Mouse (Mus musculus) embryo, embryonic 10.5 days (tissue): ENCODE measurements around the gene Lrrfip1.
A peak's percentile ranks its signal among the peaks of the same experiment; 100 is the strongest.

Experiments used
- DNase-seq: peaks from one replicate; pipeline ENCODE4 v3.0.0-alpha.2; 2015; ENCODE audit warnings: low spot score

The Lrrfip1 gene

DNA sequence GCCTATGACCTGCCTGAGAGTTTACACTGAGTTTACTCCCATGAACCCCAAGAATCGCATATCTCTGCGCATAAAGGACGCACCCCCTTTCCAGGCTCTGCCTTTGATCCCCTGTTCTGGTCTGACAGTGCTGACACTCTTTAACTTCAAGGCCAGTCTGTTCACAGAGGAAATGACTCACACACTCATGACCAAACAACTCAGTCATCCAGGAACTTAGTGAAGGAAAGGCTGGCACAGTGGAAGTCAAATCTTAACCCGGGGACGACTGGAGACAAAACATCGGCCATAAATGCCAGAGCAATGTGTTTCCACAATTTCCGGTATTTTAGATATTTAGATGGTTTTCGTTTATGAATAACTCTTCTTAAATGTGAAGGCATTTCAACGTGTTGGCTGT lies 25.4 kb downstream of the Lrrfip1 start:
- DNase-seq = no peak

DNA sequence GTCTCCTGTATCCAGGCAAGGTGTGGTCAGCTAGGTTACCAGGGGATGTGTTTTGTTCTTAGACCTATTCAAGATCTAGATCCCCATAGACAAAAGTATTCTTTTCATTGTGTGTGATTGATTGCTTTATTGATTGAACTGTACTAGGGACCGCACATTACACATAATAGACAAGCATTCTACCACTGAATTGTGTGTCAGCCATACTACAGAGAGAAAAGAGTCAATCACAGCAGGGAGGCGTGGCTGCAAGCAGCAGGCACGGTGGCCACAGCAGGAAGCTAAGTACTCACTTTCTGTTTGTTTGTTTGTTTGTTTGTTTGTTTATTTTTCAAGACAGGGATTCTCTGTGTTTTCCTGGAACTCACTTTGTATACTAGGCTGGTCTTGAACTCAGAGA lies 25.9 kb downstream of the Lrrfip1 start:
- no peak for DNase-seq

DNA sequence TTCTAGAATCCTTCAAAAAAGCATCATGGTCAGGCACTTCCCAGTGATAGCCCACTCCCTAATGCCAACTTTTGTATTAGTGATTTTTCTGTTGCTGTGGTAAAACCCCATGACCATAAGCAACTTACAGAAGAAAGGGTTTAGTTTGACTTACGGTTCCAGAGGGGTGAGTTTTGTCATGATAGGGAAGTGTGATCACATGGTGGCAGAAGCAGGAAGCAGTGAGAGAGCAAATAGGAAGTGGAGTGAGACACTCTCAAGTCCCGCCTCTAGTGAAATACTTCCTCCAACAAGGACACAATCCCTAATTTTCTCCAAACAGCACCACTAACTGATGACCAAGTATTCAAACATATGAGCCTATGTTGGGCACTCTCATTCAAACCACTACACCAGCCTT lies 28.4 kb downstream of the Lrrfip1 start:
- no peak for DNase-seq

DNA sequence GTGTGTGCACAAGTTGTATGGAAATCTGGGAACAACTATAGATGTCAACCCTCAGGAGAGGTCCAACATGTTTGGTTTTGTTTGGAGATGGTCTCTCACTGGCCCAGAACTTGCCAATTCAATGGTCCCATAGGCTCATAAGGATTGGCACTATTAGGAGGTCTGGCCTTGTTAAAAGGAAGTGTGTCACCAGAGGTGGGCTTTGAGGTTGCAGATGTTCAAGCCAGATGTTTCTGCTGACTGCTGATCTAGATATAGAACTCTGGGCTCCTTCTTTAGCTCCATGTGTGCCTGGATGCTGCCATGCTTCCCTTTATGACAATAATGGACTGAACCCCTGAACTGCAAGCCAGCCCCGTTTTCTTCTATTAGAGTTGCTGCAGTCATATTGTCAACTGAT lies 31.8 kb downstream of the Lrrfip1 start:
- DNase-seq = no peak

DNA sequence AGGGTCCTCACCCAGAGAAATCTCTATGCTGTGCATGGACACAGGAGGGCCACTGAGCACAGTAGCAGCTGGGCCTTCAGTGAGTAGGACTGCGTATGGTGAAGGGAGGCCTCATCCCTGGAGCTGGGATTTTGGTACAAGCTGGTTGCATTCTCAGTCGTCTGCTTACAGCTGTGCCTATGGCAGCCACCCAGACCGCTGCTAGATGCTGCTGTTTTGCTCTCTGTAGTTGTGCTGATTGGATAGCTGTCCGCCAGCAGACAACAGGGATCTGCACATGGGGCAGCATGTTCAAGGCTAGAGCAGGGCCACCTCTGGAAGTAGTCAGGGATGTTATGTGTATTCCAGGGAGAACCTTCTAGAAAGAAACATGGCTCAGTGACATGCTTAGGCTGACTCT lies 33.0 kb downstream of the Lrrfip1 start:
- DNase-seq = no peak

DNA sequence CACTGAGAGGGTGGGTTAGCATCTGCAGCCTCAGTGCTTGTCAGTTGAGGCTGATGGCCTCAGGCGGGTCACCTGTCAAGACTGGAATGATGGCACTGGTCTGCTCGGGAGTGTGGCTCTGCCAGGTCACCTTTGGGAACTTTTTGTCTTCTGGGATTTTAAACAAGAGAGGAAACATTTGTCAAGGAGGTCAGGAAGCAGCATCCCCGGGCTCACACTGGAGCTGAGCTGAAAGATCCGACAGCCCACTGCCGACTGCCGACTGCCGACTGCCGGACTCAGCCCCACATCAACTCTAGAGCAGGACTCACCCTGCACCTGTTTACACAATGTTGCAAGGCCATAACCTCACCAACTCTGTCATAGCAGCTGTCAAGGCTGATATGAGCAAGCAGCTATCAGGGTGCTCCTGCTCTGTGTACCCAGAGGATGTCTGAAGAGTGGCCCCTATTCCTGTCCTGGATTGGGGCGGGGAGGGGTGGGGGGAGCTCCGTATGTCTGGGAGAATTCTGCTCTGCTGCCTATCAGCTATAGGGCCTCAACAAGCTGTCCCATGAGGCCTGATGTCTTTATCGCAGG lies 33.9 kb downstream of the Lrrfip1 start:
- no peak for DNase-seq

DNA sequence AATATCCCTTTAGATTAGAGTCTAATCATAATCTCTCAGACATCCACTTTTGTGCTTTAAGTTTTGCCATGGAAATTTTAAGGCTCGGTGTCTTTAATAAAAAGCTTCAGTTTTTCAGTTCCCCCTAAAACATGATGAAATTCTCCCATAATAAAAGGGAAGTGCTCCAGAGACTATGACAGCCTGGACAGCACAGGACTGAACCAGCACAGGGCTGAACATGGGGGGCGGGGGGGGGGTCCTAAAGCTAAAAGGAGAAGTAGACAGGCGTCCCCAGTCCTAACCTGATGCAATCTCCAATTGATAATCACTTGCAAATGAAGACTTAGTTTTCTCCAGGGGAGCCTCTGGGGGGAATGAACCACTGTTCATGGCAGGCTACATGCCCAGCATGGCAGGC lies 36.0 kb downstream of the Lrrfip1 start:
- DNase-seq = no peak

DNA sequence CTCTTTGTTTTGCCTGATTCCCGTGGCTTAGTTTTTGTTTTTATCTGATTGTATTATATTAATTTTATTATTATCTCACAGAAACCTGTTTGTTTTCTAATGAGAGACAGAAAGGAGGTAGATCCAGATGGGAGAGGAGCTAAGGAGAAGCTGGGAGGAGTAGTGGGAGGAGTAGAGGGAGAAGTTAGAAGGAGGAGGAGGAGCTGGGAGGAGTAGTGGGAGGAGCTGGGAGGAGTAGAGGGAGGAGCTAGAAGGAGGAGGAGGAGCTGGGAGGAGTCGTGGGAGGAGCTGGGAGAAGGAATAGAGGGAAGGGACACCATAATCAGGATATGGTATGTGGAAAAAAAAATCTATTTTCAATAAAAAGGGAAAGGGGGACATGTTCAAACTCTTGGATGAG lies 36.7 kb downstream of the Lrrfip1 start:
- no peak for DNase-seq

DNA sequence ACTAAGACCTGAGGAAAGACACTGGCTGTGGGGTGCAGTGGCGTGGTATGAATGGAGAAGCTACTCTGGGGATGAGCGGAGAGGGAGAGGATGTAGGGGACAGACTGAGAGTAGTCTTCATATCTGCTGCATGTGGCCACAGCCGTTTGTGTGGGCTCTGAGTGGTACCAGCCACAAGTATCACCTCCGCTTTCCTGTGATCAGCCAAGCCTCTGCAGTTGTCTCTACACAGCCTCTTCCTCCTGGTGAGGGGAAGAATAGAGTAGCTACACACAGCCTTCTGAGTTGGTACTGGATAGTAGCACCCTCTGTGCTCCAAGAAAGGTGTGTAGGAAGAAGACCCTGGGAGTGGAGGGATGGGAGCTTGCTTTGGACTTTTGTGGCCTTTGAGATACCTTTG lies 38.7 kb downstream of the Lrrfip1 start:
- DNase-seq = no peak

DNA sequence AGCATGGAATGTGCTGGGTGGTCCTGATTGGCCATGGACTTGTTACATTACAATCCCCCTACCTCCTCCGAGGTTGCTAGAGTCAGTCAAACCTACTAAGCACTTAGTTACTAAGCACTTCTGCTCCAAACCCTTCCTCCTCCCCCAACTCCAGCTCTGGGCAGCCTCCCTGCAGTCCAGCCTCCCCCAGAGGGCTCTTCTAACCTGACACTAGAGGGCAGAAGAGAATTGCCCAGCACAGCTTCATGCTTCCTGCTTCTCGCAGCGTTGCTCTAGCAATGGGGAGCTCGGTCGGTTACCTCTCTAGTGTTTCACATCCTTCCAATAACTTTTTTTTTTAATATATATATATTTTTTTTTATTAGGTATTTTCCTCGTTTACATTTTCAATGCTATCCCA lies 39.5 kb downstream of the Lrrfip1 start:
- DNase-seq = no peak

DNA sequence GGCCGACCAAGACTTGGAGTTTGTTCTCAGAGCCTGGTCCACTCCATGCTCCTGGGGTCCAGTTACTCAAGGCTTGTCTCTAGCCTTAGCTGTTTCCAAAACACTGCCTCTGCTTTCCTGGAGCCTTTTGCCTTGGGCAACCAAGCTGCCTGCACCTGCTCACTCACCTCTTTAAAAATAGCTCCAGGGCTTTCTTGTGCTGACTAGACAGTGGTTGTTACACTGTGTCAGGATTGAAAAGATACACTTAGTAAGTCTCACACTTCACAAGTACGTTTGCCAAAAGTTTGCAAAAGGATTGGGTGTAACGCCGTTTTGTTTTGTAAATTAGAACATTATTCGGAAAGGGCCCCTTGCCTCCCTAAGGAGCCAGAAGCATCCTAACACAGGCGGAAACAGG lies 40.0 kb downstream of the Lrrfip1 start:
- DNase-seq = no peak

DNA sequence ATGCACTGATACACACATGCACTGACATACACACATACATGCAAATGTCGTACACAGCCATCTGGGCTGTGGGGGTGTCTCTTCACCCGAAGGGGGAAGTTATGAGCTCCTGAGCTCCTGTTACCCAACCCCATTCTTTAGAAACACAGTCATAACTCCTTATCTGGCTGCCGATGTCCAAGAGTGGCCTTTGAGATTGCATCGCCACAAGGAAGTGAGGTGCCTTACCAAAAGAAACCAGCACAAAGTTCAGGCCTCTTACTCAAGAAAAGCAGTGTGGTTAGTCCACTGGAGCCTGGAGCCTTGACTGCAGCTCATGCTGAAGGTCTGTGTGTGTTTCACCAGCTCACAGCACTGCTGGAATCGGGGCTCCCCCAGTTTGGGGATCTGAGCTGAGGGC lies 43.1 kb downstream of the Lrrfip1 start:
- DNase-seq = no peak

DNA sequence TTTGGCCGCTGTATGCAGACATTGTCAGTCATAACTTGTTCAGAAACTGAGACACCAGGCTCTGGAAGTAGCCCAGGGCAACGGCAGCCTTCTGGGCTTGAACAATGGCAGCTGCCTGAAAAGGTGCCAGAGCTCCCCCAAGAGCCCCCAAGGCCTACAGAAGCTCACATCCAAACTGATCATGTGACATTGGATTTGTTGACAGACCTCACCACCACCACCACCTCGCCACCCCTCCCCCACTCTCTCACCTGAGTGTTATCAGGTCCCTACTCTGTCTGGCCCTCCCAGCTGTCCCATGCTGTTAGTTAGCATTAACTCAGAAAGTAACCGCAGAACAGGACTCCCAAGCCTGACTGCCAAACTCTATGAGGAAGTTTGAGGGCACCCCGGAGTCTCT lies 44.7 kb downstream of the Lrrfip1 start:
- DNase-seq = no peak

DNA sequence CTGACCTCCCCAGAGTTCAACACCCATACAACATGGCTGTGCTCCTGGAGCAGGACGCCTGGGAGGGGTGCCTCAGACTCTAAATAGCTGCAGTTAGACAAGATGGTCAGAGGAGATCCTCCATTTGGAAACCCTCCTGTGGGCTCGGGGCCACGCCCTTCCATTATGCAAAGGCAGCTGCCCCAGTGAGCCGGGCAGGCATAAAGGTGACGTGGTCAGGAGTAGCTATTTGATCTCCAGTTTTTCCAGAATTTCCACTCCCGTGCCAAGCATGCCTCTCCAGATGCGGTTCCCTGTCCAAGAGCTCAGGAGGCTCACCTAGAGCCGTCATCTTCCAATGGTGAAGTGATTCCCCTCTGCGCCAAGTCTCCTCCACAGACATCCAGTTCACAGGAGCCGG lies 45.6 kb downstream of the Lrrfip1 start:
- DNase-seq = no peak

DNA sequence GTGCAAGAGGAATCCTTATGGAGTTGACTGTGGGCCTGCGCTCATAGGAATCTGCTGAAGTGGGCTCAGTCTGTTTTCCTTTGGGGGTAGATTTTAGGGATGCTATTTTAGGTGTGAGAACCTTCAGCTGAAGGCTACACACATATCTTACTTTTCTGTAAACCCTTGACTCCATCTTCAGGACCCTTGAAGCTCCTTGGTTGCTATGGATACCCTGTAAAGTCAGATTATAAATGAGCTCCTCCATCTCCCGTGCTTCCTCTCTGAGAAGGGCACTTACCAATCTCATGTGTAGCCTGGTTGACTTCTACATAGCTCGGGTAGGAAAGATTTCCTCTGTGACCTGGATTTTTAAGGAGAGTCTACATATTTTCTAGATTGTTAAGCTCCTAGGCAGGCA lies 46.1 kb downstream of the Lrrfip1 start:
- no peak for DNase-seq

DNA sequence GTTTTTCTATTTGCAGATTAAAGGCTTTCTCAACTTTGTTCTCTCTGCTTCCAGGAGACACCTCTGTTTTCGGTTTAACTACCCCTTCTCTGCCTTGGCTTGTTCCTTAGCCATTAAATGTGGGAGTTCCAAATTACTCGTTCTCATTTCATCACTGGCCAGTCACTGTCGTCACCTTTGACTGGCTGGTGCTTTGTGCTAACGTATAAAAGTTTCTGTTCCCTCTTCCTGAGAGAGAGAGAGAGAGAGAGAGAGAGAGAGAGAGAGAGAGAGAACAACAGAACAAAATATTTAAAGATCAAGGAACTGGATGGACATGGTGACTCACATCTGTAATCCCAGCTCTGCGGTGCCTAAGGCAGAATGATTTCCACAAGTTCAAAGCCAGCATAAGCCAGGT lies 47.7 kb downstream of the Lrrfip1 start:
- no peak for DNase-seq

DNA sequence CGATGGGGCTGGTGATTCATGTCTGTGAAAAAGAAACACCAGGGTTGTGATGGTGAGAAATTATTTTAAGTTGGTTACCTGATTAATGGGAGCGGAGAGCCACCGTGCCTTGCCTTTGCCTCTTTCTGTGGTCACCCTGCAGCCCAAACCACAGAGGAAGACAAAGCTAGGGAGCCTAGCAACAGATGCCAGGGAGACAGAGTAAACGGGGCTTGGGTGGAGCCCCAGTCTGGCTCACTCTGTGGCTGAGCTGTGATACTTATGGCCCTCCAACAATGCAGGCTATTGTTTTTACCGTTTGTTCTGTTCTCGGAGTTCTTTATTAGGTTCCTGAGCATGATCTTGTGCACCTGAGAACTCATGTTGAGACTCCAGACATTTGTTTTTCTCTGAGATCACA lies 50.8 kb downstream of the Lrrfip1 start:
- DNase-seq = no peak

DNA sequence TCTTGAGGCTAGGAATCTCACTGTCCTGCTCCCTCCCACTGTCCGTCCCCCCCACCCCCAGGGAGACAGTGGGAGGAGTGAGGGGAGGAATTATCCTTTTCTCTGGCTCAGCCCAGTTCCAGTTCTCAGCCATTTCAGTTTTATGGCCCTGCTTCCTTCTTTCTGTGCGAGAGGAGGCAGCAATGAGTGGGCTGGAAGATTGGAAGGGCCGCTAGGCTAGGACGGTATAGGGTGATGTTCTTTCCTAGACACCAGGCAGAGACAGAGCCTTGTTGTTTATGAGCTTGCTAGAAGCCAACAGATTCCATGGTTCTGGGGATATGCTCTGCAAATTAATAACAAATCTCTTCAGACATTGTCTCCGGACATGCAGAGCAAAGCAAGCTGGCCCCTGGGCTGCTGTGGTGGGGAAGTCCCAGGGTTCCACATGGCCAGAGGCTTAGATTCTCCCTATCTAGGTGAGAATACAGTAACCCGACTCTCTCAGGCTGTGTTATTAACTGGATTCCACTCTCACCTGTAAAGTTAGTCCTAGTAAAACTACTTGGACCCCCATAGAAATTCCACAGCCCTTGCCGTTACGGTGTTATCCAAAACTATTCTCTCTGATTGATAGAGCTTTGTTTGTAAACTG lies 53.0 kb downstream of the Lrrfip1 start:
- no peak for DNase-seq

DNA sequence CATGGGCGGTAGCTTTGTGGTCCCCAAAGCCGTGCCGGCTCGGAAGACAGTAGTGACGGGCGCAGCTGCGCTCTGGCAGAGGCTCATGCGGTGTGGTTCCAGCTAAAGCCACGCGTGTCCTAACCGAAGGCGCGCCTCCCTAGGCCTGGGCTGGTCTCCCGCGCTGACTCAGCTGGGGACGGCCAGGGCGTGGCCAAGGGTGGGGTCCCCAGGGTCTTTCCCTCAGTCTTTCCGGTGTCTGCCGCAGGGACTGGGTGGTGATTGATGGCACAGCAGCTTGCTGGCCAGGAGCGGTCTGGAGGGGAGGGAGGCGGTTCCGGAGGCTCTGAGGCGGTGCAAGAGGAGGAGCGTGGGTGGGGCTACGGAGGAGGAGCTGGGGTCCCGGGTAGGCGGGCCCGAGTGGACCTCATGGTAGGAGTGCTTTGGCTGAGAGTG lies 54.2 kb downstream of the Lrrfip1 start:
- peak; percentile 94 for DNase-seq

DNA sequence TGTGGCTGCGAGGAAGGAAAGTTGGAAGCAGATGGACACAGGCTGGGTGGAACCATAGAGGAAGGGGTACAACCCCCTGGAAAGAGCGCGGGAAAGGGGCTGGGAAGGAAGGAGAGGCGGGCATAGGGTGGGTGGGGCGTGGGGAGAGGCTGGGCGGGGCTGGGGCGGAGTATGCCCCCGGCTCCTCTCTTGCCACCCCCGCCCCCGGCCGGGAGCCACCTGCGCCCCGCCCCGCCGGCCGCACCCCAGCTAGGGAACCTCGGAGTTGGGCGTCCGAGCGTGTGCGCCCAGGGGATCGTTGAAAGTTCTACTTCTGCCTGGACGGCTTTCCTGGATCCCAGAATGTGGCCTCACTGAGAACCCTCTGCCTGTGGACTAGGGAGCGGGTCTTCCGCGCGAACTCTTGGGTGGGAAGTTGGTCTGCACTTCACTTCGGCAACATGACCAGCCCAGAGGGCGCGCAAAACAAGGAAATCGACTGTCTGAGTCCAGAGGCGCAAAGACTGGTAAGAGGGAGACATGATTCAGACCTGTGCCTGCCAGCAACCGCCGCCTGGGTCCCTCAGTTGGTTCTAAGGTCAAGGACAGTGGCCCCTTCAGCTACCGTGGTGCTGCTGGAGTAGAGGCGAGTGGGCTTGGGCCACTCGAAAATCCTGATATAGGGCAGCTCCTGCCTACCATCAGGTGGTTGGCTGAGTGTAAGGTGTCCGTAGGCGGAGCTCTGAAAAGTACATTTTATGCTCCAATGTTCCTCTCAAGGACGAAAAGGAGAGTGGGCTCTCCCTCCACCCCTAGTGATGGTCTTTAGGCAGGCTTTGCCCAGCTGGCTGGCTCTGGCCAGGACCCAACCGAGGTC lies 54.9 kb downstream of the Lrrfip1 start:
- DNase-seq = no peak

DNA sequence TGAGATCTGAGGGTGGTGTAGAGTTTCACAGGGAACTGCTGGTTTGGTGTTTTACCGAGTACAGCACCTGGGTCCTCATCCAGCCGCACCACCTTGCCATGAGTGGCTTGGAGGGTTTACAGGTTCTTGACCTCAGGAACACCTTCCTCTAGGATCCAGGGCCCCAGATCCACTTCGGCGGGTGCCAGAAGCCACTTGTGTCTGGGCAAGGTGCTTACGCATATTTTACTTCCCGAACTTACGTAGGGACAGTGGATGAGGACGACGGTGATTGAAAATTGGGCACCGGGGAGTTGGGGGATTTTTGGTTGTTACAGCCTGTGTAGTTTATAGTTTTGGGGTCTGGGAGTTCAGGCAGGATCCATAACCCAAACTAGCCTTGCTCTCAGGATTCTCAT lies 55.5 kb downstream of the Lrrfip1 start:
- no peak for DNase-seq

DNA sequence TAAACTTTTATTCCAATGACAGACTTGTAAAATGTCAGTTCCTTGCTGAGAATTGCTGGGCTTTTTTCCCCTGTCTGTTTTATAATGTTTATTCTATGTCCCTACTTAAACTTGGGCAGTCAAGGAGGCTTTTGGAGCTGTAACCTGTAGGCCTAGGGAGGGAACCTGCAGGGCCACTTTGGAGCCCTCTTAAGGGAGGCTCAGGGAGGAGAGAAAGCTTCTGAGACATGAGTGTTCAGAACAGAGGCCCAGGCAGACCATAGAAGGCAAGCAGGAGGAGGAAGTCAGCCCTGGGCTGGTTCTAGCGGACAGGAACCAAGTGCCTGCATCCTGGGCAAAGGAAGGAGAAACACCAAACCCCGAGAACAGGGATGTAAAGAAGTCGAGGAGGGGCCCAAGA lies 56.3 kb downstream of the Lrrfip1 start:
- no peak for DNase-seq

DNA sequence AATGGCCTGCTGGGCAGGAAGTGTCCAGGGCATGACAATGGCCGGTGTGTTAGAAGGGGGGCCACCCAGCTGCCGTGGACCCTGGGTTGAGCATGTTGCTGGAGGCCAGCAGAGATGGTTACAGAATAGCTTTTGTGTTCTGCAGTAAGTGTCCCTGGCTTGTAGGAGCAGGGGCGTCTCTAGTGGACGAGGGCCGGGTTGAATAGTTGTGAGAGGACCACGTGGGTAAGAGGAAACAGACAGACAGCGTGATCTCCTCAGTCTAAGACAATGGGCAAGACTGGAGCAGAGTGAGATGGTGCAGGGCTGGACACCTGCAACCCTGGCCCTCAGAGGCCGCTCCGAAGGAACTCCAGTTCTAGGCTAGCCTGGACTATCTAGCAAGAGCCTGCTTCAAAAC lies 57.2 kb downstream of the Lrrfip1 start:
- no peak for DNase-seq

DNA sequence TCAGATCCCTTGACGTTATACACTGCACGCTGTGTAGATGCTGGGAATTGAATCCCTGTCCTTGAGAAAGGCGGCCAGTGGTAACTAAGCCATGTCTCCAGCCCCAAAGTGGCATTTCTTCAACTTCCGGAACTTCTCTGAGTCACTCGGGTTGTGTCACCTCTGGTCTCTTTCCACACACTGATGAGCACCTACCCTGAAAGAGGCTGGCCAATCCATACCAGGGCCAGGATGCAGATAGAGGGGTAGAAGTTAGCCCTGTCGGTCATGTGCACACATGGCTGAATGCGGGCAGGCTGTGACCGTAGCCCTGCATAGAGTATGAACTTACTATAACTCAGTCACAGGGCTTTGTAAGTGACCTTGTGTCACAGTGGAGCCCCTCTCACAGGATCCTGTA lies 57.9 kb downstream of the Lrrfip1 start:
- DNase-seq = no peak
